Mouse (Mus musculus) heart, embryonic 12.5 days (tissue): Measurements from ENCODE around the gene Pcyox1. TPM values are rescaled to one million over a fixed set of nuclear protein-coding genes. Genes with fewer than 3 reads are reported as not detected.
A peak's percentile ranks its signal among the peaks of the same experiment; 100 is the strongest.

Source experiments
- ATAC-seq: fragments of 200-750 bp; cut with Nextera tagmentation; 2 replicates; pipeline ENCODE4 v1.8.0; 2017; ENCODE audit warnings: moderate TSS enrichment, moderate library complexity; ENCODE audit not compliant: insufficient number of reproducible peaks, low FRiP score
- H3K27ac ChIP-seq: fragments of 300-500 bp; sonication (generic); 2 replicates; pipeline ENCODE4 v1.5.1; 2016; ENCODE audit warnings: mild to moderate bottlenecking, moderate library complexity; ENCODE audit not compliant: poor library complexity, severe bottlenecking
- H3K27me3 ChIP-seq: fragments of 300-500 bp; sonication (generic); replicated peaks from 2 replicates; pipeline ENCODE4 v1.6.1; 2016; ENCODE audit warnings: mild to moderate bottlenecking, moderate library complexity
- H3K36me3 ChIP-seq: fragments of 300-500 bp; sonication (generic); 2 replicates; pipeline ENCODE4 v1.6.1; 2016; ENCODE audit warnings: mild to moderate bottlenecking, moderate library complexity
- H3K4me1 ChIP-seq: fragments of 300-500 bp; sonication (generic); replicated peaks from 2 replicates; pipeline ENCODE4 v1.6.1; 2016; ENCODE audit warnings: mild to moderate bottlenecking
- H3K4me2 ChIP-seq: fragments of 300-500 bp; sonication (generic); 2 replicates; pipeline ENCODE4 v1.6.1; 2016; ENCODE audit warnings: mild to moderate bottlenecking, moderate library complexity
- H3K4me3 ChIP-seq: fragments of 300-500 bp; sonication (generic); 2 replicates; pipeline ENCODE4 v1.5.1; 2016; ENCODE audit warnings: mild to moderate bottlenecking
- H3K9ac ChIP-seq: fragments of 300-500 bp; sonication (generic); 2 replicates; pipeline ENCODE4 v1.6.1; 2016; ENCODE audit warnings: mild to moderate bottlenecking, moderate library complexity
- H3K9me3 ChIP-seq: fragments of 300-500 bp; sonication (generic); replicated peaks from 2 replicates; pipeline ENCODE4 v1.6.1; 2016; ENCODE audit warnings: mild to moderate bottlenecking, moderate library complexity
- WGBS: fragments of 180-500 bp; shearing (Covaris S2); methylation state at CpG from one replicate; pipeline ENCODE4 v1.1.7; 2016; 5-methylcytosine and 5-hydroxymethylcytosine counted together
- polyA plus RNA-seq: library from polyadenylated mRNA; unstranded; fragments of >200 nt; fragmentation: Nextera tagmentation; extraction: Ambion mirVana; gene quantifications from 2 replicates; pipeline ENCODE4 v1.2.1, GENCODE M21; 2016

The Pcyox1 gene
- polyA plus RNA-seq, 1 experiment from 2014 or later, result 59.4 TPM

- no peak for ATAC-seq
- H3K27ac ChIP-seq, result no peak overlapping the region
- no peak overlapping the region for H3K4me2 ChIP-seq
- no peak overlapping the region for H3K4me3 ChIP-seq
- H3K27me3 ChIP-seq, result no peaks in the 10 kb centered on the region
- no peaks in the 10 kb centered on the region for H3K4me1 ChIP-seq
- no peak overlapping the region for H3K9ac ChIP-seq
- H3K36me3 ChIP-seq, result peaks cover 68% of the 10 kb centered on the region
- no peaks in the 10 kb centered on the region for H3K9me3 ChIP-seq
- WGBS, result 84% methylated on average over 3 of the region's 3 CpGs
Measured at GRCm38 (mm10) chr6:86419239-86419638, 22.3 kb upstream of the Pcyox1 start.

- 88% methylated on average over 6 of the region's 6 CpGs for WGBS
- Histone ChIP-seq H3K4me3 (no peak overlapping the region), H3K4me1 (no peaks in the 10 kb centered on the region), H3K4me2 (no peak overlapping the region), H3K27ac (no peak overlapping the region), H3K27me3 (no peaks in the 10 kb centered on the region), H3K9ac (no peak overlapping the region), H3K9me3 (no peaks in the 10 kb centered on the region), H3K36me3 (peaks cover 68% of the 10 kb centered on the region)
- ATAC-seq, result no peak
Measured at GRCm38 (mm10) chr6:86418711-86419110, 21.8 kb upstream of the Pcyox1 start.

- Histone ChIP-seq H3K36me3 (peaks cover 15% of the 10 kb centered on the region), H3K27me3 (no peaks in the 10 kb centered on the region), H3K4me3 (no peak overlapping the region), H3K4me1 (peaks cover 10% of the 10 kb centered on the region), H3K9ac (no peak overlapping the region), H3K9me3 (no peaks in the 10 kb centered on the region), H3K4me2 (peak overlapping the region; percentile 44; the same call in 1 of the 2 replicates), H3K27ac (no peak overlapping the region)
- no peak for ATAC-seq
Measured at GRCm38 (mm10) chr6:86406306-86406705, 9.4 kb upstream of the Pcyox1 start.

- ATAC-seq, result no peak
- 2% methylated on average over 11 of the region's 11 CpGs for WGBS
- H3K9ac ChIP-seq, result peak overlapping the region; percentile 92
Measured at GRCm38 (mm10) chr6:86404996-86405395, 8.0 kb upstream of the Pcyox1 start.

GRCm38 (mm10) chr6:86404100-86404861 lies 7.3 kb upstream of the Pcyox1 start, which contains the start of gene Tia1:
Tia1 (plus strand) TSS chr6:86404219.
- Histone ChIP-seq H3K4me2 (peak within 1 kb of the TSS; percentile 69), H3K36me3 (peaks cover 15% of the 10 kb centered on the region), H3K9ac (peak within 1 kb of the TSS; percentile 92), H3K4me1 (peaks cover 14% of the 10 kb centered on the region), H3K27me3 (no peaks in the 10 kb centered on the region), H3K9me3 (no peaks in the 10 kb centered on the region), H3K27ac (peak within 1 kb of the TSS; percentile 98), H3K4me3 (peak within 1 kb of the TSS; percentile 79)
- WGBS, result under 1% methylated on average over 62 of the region's 62 CpGs
- peak; percentile 98 for ATAC-seq

More at GRCm38 (mm10) chr6:86404996-86405395, 8.0 kb upstream of the Pcyox1 start:
- no peaks in the 10 kb centered on the region for H3K27me3 ChIP-seq
- H3K4me3 ChIP-seq, result peak overlapping the region; percentile 79
- peaks cover 14% of the 10 kb centered on the region for H3K4me1 ChIP-seq
- no peaks in the 10 kb centered on the region for H3K9me3 ChIP-seq
- peak overlapping the region; percentile 69 for H3K4me2 ChIP-seq
- peak overlapping the region; percentile 98 for H3K27ac ChIP-seq
- H3K36me3 ChIP-seq, result peaks cover 15% of the 10 kb centered on the region

- Histone ChIP-seq H3K4me1 (peaks cover 14% of the 10 kb centered on the region), H3K9me3 (no peaks in the 10 kb centered on the region), H3K4me3 (peak overlapping the region; percentile 79), H3K9ac (no peak overlapping the region), H3K4me2 (peak overlapping the region; percentile 69), H3K27ac (peak overlapping the region; percentile 98), H3K27me3 (no peaks in the 10 kb centered on the region), H3K36me3 (peaks cover 12% of the 10 kb centered on the region)
- WGBS, result under 1% methylated on average over 15 of the region's 15 CpGs
- ATAC-seq, result peak; percentile 75
Measured at GRCm38 (mm10) chr6:86403728-86404099, 6.8 kb upstream of the Pcyox1 start.

- Histone ChIP-seq H3K4me2 (peak overlapping the region; percentile 31), H3K27ac (no peak overlapping the region), H3K27me3 (no peaks in the 10 kb centered on the region), H3K36me3 (peaks cover 8% of the 10 kb centered on the region; the same call in 1 of the 2 replicates), H3K4me3 (peak overlapping the region; percentile 79), H3K9ac (no peak overlapping the region), H3K9me3 (no peaks in the 10 kb centered on the region), H3K4me1 (peaks cover 14% of the 10 kb centered on the region)
- ATAC-seq, result no peak
- 36% methylated on average over 12 of the region's 12 CpGs for WGBS
Measured at GRCm38 (mm10) chr6:86402681-86403607, 6.0 kb upstream of the Pcyox1 start.

GRCm38 (mm10) chr6:86400972-86401371 lies 4.0 kb upstream of the Pcyox1 start:
- ATAC-seq, result no peak
- Histone ChIP-seq H3K4me3 (peak overlapping the region; percentile 33), H3K4me2 (peak overlapping the region; percentile 62), H3K27me3 (no peaks in the 10 kb centered on the region), H3K27ac (no peak overlapping the region), H3K36me3 (no peaks in the 10 kb centered on the region), H3K9me3 (no peaks in the 10 kb centered on the region), H3K9ac (no peak overlapping the region; the same call in 1 of the 2 replicates), H3K4me1 (peaks cover 15% of the 10 kb centered on the region)
- 5% methylated on average over 9 of the region's 9 CpGs for WGBS

GRCm38 (mm10) chr6:86399995-86400394 lies 3.0 kb upstream of the Pcyox1 start:
- Histone ChIP-seq H3K9me3 (no peaks in the 10 kb centered on the region), H3K27ac (no peak overlapping the region), H3K4me3 (no peak overlapping the region), H3K4me1 (peaks cover 22% of the 10 kb centered on the region), H3K4me2 (no peak overlapping the region), H3K27me3 (no peaks in the 10 kb centered on the region), H3K36me3 (no peaks in the 10 kb centered on the region), H3K9ac (no peak overlapping the region)
- WGBS, result 65% methylated on average over 2 of the region's 2 CpGs
- no peak for ATAC-seq

GRCm38 (mm10) chr6:86398986-86399385 lies 2.0 kb upstream of the Pcyox1 start:
- H3K4me3 ChIP-seq, result no peak overlapping the region
- no peak overlapping the region for H3K4me2 ChIP-seq
- H3K27ac ChIP-seq, result no peak overlapping the region
- ATAC-seq, result no peak
- no peaks in the 10 kb centered on the region for H3K27me3 ChIP-seq
- peaks cover 31% of the 10 kb centered on the region for H3K4me1 ChIP-seq
- peaks cover 5% of the 10 kb centered on the region; the same call in 1 of the 2 replicates for H3K36me3 ChIP-seq
- no peaks in the 10 kb centered on the region for H3K9me3 ChIP-seq
- H3K9ac ChIP-seq, result no peak overlapping the region
- WGBS, result 77% methylated on average over 2 of the region's 2 CpGs
